Mouse (Mus musculus): ENCODE measurements around the gene Stat4. TPM values are rescaled to one million over a fixed set of nuclear protein-coding genes. Genes with fewer than 3 reads are reported as not detected.
A peak's percentile ranks its signal among the peaks of the same experiment; 100 is the strongest.

Gene Stat4
- polyA plus RNA-seq, 1 experiment from 2014 or later = 1.9 TPM

DNA sequence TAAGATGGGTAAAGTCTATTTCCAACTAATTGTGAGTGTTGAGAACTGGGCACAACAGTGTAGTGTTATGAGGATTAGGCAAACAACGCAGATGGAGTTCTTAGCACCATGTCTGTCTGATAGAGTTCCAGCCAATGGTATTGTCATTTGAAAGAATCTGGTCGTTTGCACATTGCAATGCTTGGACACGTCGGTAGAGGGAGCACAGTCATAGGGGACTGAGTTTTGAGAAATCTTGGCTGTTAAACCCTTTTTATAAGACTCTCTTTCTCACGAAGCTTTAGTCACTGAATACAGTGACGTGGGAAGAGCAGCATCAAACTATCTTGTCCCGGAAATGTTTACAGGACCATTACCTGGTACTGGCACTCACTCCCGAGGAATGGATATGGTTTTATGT is 17.1 kb downstream of the Stat4 start:
- Histone ChIP-seq H3K36me3 (replicated peaks) (no peaks in the 10 kb centered on the region), H3K27ac (replicated peaks) (no peak overlapping the region), H3K4me1 (peaks cover 10% of the 10 kb centered on the region), H3K9me3 (no peaks in the 10 kb centered on the region), H3K27me3 (replicated peaks; ENCODE audit: low read depth, poor library complexity, severe bottlenecking) (peaks cover 16% of the 10 kb centered on the region), H3K4me3 (no peak overlapping the region)
- WGBS = 37% methylated on average over 8 of the region's 8 CpGs
- peak; percentile 71 for DNase-seq (ENCODE audit: low spot score)

DNA sequence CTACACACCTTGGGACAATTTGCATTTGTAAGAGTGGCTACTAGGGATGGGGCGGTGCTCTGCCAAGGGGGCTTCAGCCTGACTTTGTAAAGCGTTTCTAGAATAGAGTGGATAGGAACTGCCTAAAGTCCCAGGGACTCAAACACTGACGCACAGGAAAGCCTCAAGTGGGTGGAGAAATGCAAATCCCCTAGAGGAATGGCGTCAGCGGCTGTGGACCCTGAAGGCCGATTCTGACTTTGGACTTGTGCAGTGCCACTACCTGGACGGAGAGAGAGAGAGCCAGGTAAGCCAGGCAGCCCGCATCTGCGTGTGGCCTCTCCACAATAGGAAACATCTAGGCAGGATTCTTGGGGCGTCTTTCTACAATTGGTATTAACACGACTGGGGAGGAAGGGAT is 21.5 kb downstream of the Stat4 start:
- WGBS = 5% methylated on average over 11 of the region's 11 CpGs
- H3K9me3 ChIP-seq = no peaks in the 10 kb centered on the region
- H3K4me1 ChIP-seq = peaks cover 11% of the 10 kb centered on the region
- no peak overlapping the region; the same call in 1 of the 2 replicates for H3K27ac ChIP-seq (replicated peaks)
- no peak for DNase-seq (ENCODE audit: low spot score)
- H3K27me3 ChIP-seq (replicated peaks; ENCODE audit: low read depth, poor library complexity, severe bottlenecking) = peaks cover 21% of the 10 kb centered on the region
- H3K36me3 ChIP-seq (replicated peaks) = no peaks in the 10 kb centered on the region
- H3K4me3 ChIP-seq = peak overlapping the region; percentile 48

DNA sequence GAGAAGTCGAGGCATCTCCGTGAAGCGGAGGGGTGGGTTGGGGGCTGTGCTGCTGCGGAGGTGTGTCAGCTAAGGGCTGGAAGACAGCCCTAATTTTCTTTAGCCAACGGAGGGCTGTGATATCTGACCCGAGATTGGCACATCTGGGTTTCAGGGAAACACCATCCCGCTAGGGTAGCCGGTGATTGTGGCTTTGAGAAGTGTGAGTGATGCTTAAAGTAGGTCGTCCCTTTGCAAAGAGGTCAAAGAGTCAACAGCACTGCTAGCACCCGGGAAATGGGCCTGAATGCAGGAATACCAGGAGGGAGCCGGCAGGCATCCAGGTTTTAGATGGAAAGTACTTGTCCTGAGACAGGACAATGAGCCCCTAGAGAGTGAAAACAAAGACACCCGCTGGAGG is 22.0 kb downstream of the Stat4 start:
- Histone ChIP-seq H3K9me3 (no peaks in the 10 kb centered on the region), H3K4me1 (peaks cover 11% of the 10 kb centered on the region), H3K36me3 (replicated peaks) (no peaks in the 10 kb centered on the region), H3K27me3 (replicated peaks; ENCODE audit: low read depth, poor library complexity, severe bottlenecking) (peaks cover 21% of the 10 kb centered on the region), H3K4me3 (peak overlapping the region; percentile 48), H3K27ac (replicated peaks) (no peak overlapping the region; the same call in 1 of the 2 replicates)
- 1% methylated on average over 12 of the region's 12 CpGs for WGBS
- DNase-seq (ENCODE audit: low spot score) = peak; percentile 13

DNA sequence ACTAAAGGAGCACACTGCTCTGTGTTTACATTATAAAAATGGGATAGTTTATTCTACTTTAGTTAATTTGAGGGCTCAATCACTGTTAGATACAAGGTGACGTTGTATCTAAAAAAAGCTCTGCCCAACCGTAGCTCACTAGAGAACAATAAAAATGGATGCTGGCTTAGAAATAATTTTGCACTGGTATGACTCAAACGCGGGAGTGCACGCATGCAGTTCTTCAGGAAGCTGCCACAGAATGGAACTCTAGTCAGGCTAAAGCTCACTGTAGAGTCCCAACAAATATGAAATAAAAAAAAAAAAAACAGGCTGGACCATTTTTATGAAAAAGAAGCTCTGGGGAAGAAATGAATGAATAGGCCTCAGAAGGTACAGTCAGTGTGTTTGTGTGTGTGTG is 23.8 kb downstream of the Stat4 start:
- Histone ChIP-seq H3K27ac (replicated peaks) (no peak overlapping the region), H3K36me3 (replicated peaks) (no peaks in the 10 kb centered on the region), H3K9me3 (no peaks in the 10 kb centered on the region), H3K4me3 (no peak overlapping the region), H3K4me1 (peaks cover 11% of the 10 kb centered on the region), H3K27me3 (replicated peaks; ENCODE audit: low read depth, poor library complexity, severe bottlenecking) (peaks cover 21% of the 10 kb centered on the region)
- 94% methylated on average over 5 of the region's 5 CpGs for WGBS
- DNase-seq (ENCODE audit: low spot score) = no peak

DNA sequence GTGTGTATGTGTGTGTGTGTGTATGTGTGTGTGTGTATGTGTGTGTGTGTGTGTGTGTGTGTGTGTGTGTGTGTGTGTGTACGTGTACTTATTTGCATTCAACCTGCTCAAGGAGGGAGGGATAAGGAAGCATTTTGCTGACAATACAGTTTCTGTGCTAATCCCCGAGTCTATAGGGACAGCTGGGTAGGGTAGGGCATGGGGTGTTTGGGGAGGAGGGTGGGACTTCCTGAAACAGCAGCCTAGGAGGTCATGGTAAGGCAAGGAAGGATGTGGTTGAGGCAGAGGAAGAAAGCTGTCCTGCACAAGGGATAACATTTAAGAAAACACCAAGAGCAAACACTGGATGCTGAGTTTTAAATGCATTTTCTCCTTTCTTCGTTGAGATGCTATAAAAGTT is 24.3 kb downstream of the Stat4 start:
- H3K27me3 ChIP-seq (replicated peaks; ENCODE audit: low read depth, poor library complexity, severe bottlenecking) = peaks cover 21% of the 10 kb centered on the region
- H3K9me3 ChIP-seq = no peaks in the 10 kb centered on the region
- H3K27ac ChIP-seq (replicated peaks) = no peak overlapping the region
- WGBS = 70% methylated on average over 2 of the region's 3 CpGs
- H3K4me3 ChIP-seq = no peak overlapping the region
- H3K36me3 ChIP-seq (replicated peaks) = no peaks in the 10 kb centered on the region
- no peak for DNase-seq (ENCODE audit: low spot score)
- H3K4me1 ChIP-seq = peaks cover 11% of the 10 kb centered on the region

DNA sequence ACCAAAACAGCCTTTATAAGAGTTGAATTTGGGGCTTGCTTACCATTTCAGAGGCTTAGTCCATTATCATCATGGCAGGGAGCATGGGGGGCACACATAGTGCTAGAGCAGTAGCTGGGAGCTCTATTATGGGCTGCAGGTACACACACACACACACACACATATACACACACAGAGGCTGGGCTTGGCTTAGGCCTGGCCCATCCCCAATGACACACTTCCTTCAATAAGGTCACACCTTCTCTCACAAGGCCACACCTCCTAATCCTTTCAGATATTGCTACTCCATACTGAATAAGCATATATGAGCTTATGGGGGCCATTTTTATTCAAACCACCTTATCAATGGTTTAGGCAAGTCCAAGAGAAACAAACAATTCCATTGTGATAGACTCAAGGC is 25.3 kb downstream of the Stat4 start:
- Histone ChIP-seq H3K4me3 (no peak overlapping the region), H3K27me3 (replicated peaks; ENCODE audit: low read depth, poor library complexity, severe bottlenecking) (peaks cover 21% of the 10 kb centered on the region), H3K36me3 (replicated peaks) (no peaks in the 10 kb centered on the region), H3K27ac (replicated peaks) (no peak overlapping the region), H3K9me3 (no peaks in the 10 kb centered on the region), H3K4me1 (peaks cover 11% of the 10 kb centered on the region)
- no peak for DNase-seq (ENCODE audit: low spot score)

DNA sequence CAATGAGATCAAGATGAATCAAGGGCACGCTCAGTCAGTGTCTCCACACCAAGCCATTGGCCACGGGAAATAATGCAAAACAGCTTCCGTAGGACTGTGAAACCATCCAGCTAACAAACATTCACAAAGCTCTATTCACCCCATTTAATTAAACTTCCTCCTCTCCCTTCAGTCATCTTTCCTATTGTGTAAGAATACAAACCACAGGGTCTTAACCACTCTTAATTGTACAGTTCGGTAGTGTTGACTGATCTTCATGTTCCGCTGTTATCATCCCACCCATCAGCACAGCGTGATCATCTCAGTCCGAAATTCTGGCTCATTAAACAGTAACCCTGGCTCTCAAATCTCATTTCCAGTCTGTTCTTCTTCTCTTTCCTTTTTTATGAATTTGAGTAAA is 25.8 kb downstream of the Stat4 start:
- no peaks in the 10 kb centered on the region for H3K9me3 ChIP-seq
- peaks cover 17% of the 10 kb centered on the region for H3K27me3 ChIP-seq (replicated peaks; ENCODE audit: low read depth, poor library complexity, severe bottlenecking)
- H3K4me3 ChIP-seq = no peak overlapping the region
- no peak overlapping the region for H3K27ac ChIP-seq (replicated peaks)
- 87% methylated on average over 7 of the region's 7 CpGs for WGBS
- no peak for DNase-seq (ENCODE audit: low spot score)
- H3K36me3 ChIP-seq (replicated peaks) = no peaks in the 10 kb centered on the region
- peaks cover 11% of the 10 kb centered on the region for H3K4me1 ChIP-seq

DNA sequence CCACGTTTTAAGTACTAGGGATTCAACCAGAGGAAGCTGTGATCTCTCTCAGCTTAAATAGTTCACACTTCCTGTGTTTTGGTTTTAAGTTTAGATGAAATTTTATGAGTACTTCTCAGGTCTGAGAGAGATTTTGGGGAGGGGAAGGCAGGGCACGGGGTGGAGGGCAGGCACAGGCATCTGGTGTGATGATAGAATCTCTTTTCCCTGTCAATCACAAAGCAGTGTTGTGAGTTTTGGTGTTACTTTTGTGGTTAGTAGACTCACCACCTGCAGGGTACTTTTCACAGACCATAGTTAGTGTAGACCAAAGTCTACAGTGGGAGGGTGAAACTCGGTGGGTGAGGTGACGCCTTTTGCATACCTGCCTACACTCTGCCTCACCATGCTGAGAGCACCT is 32.7 kb downstream of the Stat4 start:
- Histone ChIP-seq H3K27ac (replicated peaks) (no peak overlapping the region), H3K4me1 (no peaks in the 10 kb centered on the region), H3K27me3 (replicated peaks; ENCODE audit: low read depth, poor library complexity, severe bottlenecking) (no peaks in the 10 kb centered on the region), H3K4me3 (no peak overlapping the region), H3K9me3 (no peaks in the 10 kb centered on the region), H3K36me3 (replicated peaks) (no peaks in the 10 kb centered on the region)
- 76% methylated on average over 4 of the region's 4 CpGs for WGBS
- DNase-seq (ENCODE audit: low spot score) = no peak

DNA sequence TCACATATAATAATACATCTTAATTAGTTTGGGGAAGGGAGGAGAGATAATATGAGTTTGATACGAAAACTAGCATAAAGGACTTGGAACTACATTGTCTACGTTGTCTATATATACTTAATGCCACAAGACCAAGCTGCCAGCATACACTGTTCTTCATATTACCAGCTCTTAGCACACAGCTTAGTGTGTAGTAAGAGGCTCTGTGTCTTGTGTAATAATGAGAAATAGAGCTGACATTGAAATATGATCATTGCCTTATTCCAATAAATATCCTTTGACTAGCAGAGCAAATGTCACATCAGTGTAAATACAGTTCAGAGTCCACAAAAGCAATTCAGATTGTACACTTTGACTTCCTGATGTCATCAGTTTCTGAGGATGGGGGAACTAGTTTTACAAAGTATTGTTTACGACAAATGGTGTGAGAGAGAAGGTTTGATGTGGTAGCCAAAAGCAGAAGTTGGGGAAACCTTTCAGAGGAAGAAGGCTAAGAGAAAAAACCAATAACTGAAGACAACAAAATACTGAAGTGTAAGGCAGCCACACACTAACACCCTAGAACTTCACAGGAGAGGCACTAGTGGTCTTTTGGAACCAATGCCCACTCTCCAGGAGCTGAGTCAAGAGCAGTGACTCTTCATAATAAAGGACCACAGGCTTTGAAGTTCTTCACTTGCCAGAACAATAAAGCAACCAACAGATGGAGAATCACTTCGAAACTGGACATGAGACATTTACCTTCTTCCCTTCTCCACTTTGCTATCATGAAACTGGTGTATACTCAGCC is 35.2 kb downstream of the Stat4 start:
- no peaks in the 10 kb centered on the region for H3K9me3 ChIP-seq
- no peaks in the 10 kb centered on the region for H3K36me3 ChIP-seq (replicated peaks)
- H3K4me1 ChIP-seq = no peaks in the 10 kb centered on the region
- H3K4me3 ChIP-seq = no peak overlapping the region
- H3K27me3 ChIP-seq (replicated peaks; ENCODE audit: low read depth, poor library complexity, severe bottlenecking) = no peaks in the 10 kb centered on the region
- WGBS = 85% methylated on average over 4 of the region's 4 CpGs
- DNase-seq (ENCODE audit: low spot score) = no peak
- no peak overlapping the region for H3K27ac ChIP-seq (replicated peaks)

DNA sequence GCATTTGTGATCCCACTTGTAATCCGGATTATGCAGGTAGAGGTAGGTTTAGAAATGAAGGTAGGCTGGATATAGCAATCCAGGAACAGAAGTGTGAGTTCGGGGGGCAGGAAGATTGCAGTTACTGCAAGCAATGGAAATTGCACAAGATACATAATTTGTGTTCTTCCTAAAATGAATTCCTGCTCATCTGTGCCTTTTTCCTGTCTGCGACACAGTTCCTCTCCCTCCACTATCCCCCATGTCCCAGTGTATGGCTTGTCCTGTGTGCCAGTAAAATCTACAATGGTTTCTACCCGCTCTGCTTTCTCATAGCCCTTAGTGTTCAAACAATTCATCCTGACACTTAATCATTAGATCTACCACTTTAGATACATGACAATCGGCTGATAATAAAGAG is 41.7 kb downstream of the Stat4 start:
- no peaks in the 10 kb centered on the region for H3K27me3 ChIP-seq (replicated peaks; ENCODE audit: low read depth, poor library complexity, severe bottlenecking)
- DNase-seq (ENCODE audit: low spot score) = no peak
- H3K4me1 ChIP-seq = no peaks in the 10 kb centered on the region
- no peaks in the 10 kb centered on the region for H3K9me3 ChIP-seq
- H3K27ac ChIP-seq (replicated peaks) = no peak overlapping the region
- H3K4me3 ChIP-seq = no peak overlapping the region
- no peaks in the 10 kb centered on the region for H3K36me3 ChIP-seq (replicated peaks)
- WGBS = 92% methylated on average over 5 of the region's 5 CpGs

DNA sequence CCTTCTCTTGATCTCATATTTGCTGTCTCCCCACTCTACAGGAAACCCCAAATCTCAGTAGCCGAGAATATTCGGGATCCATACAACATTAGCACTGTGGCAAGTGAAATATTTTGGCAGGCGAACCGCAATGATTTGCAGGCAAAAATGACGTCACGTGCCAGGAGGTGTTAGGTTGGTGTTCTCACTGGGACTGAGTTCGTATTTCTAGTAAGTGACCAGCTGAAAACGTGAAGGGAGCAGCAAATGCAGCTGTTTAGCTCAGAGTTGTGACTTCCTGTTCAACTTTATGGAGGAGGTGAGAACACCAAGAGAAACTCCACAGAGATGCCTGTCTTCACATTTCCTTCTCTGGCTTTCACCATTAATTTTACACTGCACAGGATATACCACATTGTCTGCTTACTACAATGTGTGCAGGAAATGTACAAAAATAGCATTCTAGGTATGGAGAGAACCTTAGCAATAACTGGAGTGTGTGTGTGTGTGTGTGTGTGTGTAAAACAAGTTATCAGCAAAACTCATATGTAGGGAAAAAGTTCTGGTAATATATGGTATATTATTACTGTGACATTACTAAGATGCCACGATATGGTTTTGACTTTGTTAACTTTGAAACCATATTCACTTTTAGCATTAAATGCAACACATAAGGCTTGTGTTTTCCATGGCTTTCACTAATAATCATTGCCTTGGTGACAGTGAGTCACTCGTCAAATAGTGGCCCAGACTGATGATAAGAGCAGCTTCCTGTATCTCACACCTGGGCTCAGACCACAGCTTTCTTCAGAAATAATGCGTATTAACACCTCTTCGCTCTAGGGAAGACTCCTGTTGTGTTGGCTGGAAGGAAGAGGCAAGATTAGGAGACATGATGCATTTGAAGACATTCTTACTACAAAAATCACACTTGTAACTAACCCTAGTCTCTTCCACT is 48.1 kb downstream of the Stat4 start:
- H3K4me3 ChIP-seq = no peak overlapping the region
- WGBS = 87% methylated on average over 12 of the region's 12 CpGs

DNA sequence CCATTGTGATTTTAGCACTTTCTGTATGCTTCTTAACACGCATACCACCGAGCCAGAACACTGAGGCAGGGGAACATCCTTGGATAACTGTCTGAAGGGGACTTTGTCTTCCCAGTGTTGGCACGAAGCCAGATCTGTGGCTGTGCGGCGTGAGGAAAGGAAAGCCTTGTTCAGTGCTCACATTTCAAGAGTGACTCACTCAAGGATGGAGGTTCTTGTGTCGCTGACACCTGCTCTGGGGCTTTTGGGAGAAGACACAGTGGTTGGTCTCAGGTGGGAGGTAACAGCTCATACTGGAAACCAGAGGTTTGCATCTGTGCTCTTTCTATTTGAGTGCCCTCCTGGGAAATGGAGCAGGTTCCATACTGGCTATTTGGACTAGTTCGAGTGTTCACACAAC is 52.2 kb downstream of the Stat4 start:
- no peaks in the 10 kb centered on the region for H3K4me1 ChIP-seq

More for the DNA sequence above, 48.1 kb downstream of the Stat4 start:
- Histone ChIP-seq H3K27me3 (replicated peaks; ENCODE audit: low read depth, poor library complexity, severe bottlenecking) (no peaks in the 10 kb centered on the region), H3K9me3 (no peaks in the 10 kb centered on the region), H3K27ac (replicated peaks) (no peak overlapping the region), H3K36me3 (replicated peaks) (no peaks in the 10 kb centered on the region), H3K4me1 (no peaks in the 10 kb centered on the region)
- no peak for DNase-seq (ENCODE audit: low spot score)

DNA sequence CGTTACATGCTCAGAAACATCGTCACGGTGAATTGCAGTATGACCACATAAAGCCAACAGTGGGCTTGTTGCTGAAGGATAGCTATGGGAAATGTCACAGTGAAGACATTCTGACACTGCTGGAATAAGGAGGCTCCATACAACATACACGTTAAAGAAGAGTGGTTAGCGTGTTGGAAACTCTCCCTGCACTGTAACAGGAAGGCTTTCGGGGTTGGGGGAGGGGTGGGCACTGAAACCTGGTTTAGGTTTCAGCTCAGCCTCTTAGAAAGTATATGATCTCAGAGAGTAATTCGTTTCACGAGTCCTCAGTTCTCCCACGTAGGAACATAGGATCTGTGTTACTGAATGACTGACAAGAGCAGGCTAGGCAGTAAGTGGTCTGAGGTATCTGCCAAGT is 52.7 kb downstream of the Stat4 start:
- Histone ChIP-seq H3K9me3 (no peaks in the 10 kb centered on the region), H3K27me3 (replicated peaks; ENCODE audit: low read depth, poor library complexity, severe bottlenecking) (no peaks in the 10 kb centered on the region), H3K27ac (replicated peaks) (no peak overlapping the region), H3K36me3 (replicated peaks) (no peaks in the 10 kb centered on the region), H3K4me3 (no peak overlapping the region), H3K4me1 (no peaks in the 10 kb centered on the region)
- no peak for DNase-seq (ENCODE audit: low spot score)
- WGBS = 79% methylated on average over 9 of the region's 9 CpGs

More for the DNA sequence above, 52.2 kb downstream of the Stat4 start:
- Histone ChIP-seq H3K27me3 (replicated peaks; ENCODE audit: low read depth, poor library complexity, severe bottlenecking) (no peaks in the 10 kb centered on the region), H3K9me3 (no peaks in the 10 kb centered on the region), H3K36me3 (replicated peaks) (no peaks in the 10 kb centered on the region), H3K27ac (replicated peaks) (no peak overlapping the region), H3K4me3 (no peak overlapping the region)
- DNase-seq (ENCODE audit: low spot score) = no peak
- WGBS = 85% methylated on average over 7 of the region's 7 CpGs

Measured in embryonic facial prominence, embryonic 10.5 days (tissue).